Mouse (Mus musculus): ENCODE results near the gene F11.

The F11 gene

DNA sequence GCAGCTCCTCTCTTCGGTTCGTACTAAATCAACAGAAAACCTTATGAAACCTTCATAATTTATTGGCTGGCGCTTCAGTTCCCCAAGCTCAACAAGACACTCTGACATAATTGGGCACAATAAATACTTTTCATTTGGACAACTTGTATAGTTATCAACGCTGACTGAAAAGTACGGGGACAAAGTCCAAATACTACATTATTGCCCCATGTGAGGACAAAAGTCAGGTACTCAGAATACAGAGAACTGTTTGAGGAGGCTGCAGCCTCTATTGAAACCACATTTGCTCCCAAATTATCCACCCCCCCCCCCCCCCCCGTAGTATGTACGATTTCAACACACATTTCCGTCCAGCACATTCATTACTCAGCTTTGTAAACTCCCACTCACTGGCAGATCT is 22.5 kb downstream of the F11 start:
- DNase-seq, result no peak

DNA sequence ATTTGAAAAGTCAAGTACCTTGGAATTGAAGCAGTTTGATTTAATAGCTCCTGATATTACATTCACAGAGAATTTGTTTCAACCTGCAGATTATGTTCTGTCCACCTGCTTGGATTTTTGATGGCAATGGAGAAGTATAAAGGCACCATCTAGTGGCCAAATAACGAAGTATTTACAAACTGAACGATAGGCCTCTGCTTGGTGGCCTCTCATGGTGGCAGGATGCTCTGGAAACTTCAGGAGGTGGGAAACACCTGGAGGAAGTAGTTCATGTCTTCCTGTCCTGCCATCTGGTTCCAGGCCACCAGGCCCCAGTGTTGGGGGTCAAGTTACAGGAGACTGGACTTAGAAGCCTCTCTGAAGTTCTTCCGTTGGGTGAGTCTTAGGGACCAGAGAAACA is 23.5 kb downstream of the F11 start:
- DNase-seq, result peak; percentile 63 to 81

DNA sequence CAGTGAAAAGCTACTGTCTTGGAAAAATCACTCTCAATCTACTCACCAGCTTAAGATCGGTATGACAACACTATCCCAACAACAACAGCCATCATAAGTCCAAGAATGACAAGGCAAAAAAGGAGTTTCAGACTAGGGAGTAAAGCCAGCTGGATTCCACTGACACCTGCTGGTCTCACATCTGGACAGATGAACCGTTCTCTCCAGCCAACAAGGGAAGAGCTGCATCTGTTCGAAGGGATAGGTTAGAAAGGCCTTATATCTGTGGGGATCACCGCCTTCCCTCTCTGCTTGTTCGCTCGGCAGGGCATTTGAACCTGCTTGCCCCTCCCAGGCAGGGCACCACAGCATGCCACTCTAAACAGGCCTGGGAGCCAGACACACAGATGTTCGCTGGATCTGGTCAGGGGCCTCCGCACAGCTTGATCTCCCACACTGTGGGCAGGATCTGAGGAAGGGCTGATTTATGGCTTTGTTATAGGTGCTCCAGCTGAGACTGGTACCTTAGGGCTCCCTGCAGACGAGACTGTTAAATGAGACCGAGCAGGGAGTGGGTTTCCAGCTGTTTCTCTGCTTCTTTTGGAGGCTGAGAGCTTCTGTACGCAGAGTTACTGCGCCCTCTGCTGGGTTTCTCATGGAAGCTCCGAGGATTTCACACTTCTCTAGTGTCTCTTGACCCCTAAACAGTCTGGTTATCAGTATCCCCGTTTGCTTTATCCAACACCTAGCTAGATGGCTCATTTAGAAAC is 25.5 kb downstream of the F11 start:
- DNase-seq, result peak; percentile 76 to 83

DNA sequence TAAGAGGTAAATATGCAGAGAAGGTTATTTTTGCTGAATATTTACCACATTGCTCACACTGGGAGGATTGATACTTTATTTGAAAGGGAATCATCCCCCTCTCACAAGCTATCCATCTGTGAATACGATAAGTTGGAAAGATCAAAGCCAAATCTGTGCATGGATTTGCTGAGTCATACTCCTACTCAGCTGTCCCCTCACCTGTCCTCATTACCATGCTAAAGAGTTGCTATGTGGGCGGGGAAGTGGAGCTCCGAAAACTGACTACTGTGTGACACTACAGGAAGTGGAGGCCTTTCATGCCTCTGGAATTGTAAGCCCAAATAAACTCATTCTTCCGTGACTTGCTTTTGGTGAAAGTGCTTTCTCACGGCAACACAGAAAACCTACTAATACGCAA is 26.6 kb downstream of the F11 start:
- DNase-seq, result no peak

DNA sequence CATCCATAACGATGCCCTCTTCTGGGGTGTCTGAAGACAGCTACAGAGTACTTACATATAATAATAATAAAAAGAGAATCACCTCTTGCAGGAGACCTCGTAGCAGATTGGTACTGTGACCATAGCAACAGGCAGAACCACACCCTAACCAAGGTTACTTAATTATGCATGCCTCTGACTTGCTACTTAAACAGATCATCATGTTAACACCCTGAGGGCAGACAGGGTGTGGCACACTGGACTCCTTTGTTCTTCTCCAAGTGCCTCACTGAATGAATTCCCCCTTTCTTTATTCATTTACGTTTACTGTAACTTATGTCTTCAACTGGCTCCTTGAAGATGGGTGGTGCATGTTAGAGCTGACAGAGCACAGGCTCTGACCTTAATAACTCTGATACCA is 28.6 kb downstream of the F11 start:
- DNase-seq, result no peak

DNA sequence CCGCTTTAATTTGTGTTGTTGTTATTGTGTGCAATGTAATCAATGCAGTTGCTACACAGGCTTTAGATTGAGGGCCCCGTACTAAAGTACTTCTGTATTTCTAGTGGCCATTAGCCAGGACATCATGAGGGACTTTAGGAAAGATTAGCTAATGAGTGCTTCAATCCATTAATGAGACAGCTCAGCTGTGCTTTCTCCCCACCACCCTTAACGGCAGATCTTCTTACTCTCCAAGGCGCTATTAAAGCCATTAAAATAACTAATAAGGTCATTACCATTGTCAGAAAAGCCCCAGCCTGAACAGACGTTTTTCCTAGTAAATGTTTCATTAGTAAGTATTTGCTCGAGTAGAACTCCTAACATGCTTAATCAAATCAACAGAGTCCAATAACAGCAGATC is 59.4 kb downstream of the F11 start:
- no peak for DNase-seq

DNA sequence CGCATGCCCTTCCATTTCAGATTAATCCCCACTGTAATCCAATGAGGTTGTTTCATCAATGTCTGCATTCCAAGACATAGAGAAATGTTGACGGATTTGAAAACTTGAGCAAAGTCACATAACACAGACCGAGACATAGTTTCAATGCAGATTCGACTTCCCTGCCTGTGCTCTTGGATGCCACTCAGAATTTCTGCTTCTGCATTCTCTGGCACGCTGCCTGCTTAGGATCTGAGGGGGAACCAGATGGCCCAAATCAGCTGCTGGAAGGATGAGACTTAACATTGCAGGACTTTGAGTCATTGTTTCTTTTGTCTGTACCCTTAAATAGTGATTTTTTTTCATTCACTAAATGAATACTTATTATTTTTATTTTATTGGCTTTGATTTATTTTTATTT is 60.2 kb downstream of the F11 start:
- DNase-seq, result peak; percentile 86 to 90

DNA sequence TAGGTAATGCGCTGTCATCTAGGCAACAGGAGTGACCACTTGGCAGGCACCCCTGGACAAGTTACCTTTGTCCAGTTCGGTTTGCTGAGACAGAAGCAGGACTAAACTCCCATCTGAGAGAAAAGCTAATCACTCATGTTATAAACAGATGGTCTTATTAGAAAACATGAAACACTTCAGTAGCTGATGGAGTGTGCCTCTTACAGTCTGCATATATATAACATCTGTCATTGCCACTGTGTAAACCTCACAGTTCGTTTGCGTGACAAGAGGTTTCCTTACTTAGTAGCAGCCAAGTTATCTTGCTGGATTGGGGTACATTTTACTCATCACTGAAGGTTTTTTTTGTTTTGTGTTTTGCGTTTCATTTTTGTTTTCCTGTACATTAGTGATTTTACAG is 64.5 kb downstream of the F11 start:
- no peak for DNase-seq

DNA sequence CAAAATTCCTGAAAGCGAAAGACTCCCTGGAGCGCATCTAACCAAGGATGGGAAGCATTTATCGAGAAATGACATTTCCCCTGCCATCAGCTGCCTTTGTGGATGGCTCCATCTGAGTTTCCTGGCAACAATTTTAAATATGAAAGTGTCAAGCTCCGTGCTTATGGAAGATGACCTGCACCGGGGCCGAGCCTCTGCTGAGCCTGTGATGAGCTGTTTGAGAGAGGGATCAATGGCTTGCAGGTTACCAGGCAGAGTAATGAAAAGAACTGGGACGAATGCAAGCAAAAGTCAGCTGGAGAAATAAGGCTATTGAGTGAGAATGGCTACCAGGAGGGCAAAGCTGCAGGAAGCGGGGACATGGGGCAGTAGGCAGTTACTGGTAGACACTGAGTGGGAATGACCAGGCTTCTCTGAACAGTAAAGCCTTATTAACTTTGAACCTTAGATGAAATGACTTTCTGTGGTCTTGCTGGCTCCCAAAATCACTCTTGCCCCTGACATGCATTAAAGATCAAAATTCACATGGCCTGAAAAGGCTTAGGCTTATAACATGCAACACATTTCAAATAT is 65.8 kb downstream of the F11 start:
- peak; percentile 3 to 4 for DNase-seq

Data from cerebellum, postnatal 10 days (tissue).